Comparison of ENCODE assay signal across 26 mouse cellular contexts in the genomic region with DNA sequence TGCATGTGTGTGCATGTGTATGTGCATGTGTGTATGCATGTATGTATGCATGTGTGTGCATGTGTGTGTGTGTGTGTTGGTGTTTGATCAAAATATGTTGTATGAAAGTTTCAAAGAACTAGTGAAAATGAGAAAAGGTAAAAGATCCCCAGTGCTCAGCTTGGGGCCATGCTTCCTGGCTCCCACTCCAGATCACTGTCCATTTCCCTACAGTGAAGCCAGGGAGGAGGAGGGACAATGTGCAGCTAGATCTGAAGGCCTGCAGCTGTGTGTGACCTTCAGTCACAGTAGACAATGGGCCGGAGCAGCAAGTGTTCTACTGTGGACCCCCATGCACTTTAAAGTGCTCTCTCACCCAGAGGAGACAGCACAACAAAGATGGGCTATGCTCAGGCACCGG.
"Had no signal": no experiment of that assay in that cellular context is flagged by ENCODE, and none has a peak within 500 bp of the region (broad histone marks: within the 10 kb centered on the region; RNA-seq: fewer than 3 reads in every experiment).

No protein-coding gene starts in this region.

- H3K27me3 ChIP-seq: intestine, embryonic 15.5 days; liver, embryonic 13.5 days had no signal

- DNase-seq: gastrocnemius, adult 2 months; gastrocnemius, postnatal 10 days; gastrocnemius, postnatal 25 days; heart, adult 2 months; heart, postnatal 10 days; heart, postnatal 4 days; kidney, adult 18-20 months; kidney, adult 8-10 months; kidney, postnatal 10 days; kidney, postnatal 25 days; kidney, postnatal 4 days; liver; liver, embryonic 13.5 days had no signal

- H3K9me3 ChIP-seq: intestine, embryonic 15.5 days; limb, embryonic 10.5 days; liver, embryonic 13.5 days had no signal

- H3K36me3 ChIP-seq: hindbrain, embryonic 10.5 days; hindbrain, embryonic 12.5 days; intestine, embryonic 15.5 days; limb, embryonic 10.5 days; limb, embryonic 12.5 days; liver, embryonic 13.5 days had no signal

- H3K4me2 ChIP-seq: heart, embryonic 11.5 days; hindbrain, embryonic 12.5 days; hindbrain, embryonic 14.5 days; intestine, embryonic 15.5 days; limb, embryonic 12.5 days; liver, embryonic 11.5 days; liver, embryonic 13.5 days had no signal

- ATAC-seq: hindbrain, embryonic 16.5 days; inflammation-experienced regulatory T-cells, adult 6 months; intestine, embryonic 15.5 days; intestine, postnatal 0 days had no signal

- H3K4me1 ChIP-seq: intestine, embryonic 15.5 days; liver, embryonic 13.5 days had no signal

- H3K9ac ChIP-seq: hindbrain, embryonic 12.5 days; hindbrain, embryonic 14.5 days; intestine, embryonic 15.5 days; limb, embryonic 12.5 days; liver, embryonic 13.5 days had no signal

- H3K27ac ChIP-seq: gastrocnemius, adult 2 months; heart, adult 2 months; hindbrain, embryonic 10.5 days; hindbrain, embryonic 12.5 days; hindbrain, embryonic 14.5 days; intestine, embryonic 15.5 days; layer of hippocampus, adult 2 months; left cerebral cortex, adult 2 months; limb, embryonic 10.5 days; limb, embryonic 12.5 days; liver, embryonic 13.5 days had no signal

- H3K4me3 ChIP-seq: gastrocnemius, adult 2 months; heart, adult 2 months; hindbrain, embryonic 10.5 days; hindbrain, embryonic 12.5 days; intestine, embryonic 15.5 days; layer of hippocampus, adult 2 months; left cerebral cortex, adult 2 months; limb, embryonic 10.5 days; limb, embryonic 12.5 days; liver, embryonic 13.5 days had no signal
